Mouse (Mus musculus) lung, postnatal 36 days (tissue): ENCODE results near the gene Ccr10.

ENCODE experiments used
- DNase-seq: peaks from one replicate; pipeline ENCODE4 v3.0.0; 2022; ENCODE audit warnings: mixed read lengths

Ccr10 gene

DNA sequence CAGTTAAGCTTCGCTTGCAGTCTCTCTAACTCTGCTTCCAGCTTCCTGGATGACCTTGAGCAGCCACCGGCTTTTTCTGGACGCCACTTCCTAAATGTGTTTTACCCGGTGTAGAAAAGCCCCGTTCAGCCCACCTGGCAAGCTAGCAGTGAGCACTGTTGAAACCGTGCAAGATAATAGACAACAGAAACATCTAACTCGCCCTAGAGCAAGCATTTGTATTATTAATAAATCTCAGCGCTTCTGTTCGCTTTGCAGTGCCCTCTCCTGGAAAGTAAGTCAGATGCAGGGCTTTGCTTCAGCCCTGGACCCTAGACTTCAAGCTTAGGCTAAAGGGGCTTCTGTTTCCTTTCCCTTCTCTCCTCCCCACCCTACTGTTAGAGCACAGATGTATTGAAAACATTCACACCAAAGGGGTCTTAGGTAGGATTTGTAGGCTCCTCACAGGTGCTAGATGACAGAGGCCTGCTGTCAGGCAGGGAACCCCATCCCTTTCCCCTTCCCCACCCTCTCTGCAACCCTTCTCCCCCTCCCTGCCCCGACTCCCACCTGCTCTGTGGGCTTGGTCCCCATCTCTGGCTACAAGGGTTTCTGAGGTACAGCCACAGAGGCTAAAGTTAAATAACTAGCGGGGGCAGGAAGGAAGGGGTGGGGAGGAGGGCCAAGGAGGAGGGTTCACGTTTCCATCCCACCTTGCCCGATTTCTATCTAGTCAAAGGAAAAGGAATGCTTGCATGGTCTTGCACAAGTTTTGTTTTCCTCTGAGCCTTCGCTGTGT, at the start of gene Ccr10:
Gene Ccr10 (minus strand): TSS at position 593 of the 778 bp plus-strand sequence.
- peak; percentile 30 for DNase-seq

DNA sequence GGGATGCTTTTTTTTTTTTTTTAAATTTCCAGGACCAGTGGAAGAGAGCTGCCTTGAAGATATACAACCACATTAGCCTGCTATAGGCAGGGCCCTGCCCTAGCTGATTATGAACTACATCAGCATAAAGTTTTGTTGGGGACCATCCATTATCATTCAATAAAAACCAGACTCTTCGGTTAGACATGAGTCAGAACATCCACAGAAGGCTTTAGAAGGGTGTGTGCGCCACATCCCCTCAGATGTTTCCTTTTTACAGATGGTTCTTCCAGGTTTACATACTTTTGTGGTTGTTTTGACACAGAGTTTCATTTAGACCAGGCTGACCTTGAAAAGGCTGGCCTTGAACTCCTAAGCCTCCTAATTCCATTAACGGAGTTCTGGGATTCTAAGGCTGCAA, 49.1 kb upstream of the Ccr10 start:
- no peak for DNase-seq

DNA sequence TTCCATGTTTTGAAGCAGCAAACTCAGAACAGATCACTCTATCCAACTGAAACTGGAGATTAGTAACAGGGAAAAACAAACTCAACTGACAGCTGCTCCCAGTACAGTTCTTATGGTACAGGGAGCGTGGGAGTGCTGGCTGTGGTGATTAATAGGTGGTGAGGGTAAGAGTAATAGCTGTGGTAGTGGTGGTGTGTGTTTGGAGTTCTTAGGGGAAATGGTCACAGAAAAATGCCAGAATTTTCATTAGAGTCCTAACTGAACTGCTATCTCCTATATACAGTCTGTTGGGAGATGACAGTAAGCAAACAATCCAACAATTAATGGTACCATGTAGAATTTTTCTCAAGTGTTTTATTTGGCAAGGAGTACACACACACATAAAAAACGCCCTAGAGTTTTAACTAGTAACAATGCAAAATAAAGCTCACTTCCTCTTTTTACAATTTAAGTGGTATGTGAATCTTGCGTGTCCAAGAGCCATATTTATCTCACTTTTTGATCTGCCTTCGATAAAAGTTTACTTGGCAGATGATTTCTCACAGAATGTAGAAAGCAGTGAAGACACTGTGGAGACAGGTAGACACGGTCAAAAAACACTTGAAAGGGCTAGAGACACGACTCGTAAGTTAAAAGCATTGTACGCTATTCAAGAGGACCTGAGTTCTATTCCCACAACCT, 46.2 kb upstream of the Ccr10 start:
- no peak for DNase-seq

GRCm38 (mm10) chr11:101220853-101221252, 45.6 kb upstream of the Ccr10 start:
- DNase-seq = no peak

GRCm38 (mm10) chr11:101218436-101219055, 43.3 kb upstream of the Ccr10 start:
- DNase-seq = no peak

DNA sequence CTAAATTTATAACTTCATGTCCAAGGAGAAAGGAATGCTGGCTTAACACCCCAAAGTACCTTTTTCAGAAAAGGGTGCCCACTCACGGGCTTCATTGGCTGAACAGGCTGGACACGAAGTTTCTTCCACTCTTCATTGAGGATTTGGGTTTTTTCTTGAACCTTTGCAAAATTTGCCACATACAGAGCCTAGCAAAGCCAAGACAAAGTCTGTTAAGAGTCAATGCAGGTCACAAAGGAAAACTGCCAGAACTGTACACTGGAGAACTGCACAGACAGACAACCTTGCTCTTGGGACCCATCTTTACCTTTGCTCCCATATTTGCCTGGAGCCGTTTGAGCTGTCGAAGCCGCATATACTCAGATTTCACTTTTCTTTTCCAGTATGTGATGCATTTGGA, 41.7 kb upstream of the Ccr10 start:
- no peak for DNase-seq

DNA sequence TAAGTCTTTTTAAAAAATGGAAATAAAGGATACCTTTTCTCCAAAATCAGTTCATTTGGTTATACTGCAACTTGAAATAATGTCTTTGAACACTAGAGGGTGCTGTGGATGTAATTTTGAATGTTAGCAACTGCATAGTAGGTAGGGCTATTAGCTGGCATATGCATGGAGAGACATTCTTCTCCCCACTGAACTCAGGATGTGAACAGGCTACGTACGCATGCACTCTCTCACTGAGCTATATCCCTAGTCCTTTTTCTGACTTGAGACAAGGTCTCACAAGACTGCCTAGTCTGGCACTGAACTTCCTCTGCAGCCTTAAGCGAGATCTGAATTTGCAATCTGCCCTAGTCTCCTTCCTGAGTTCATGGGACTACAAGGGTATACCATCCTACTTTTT, 36.7 kb upstream of the Ccr10 start:
- peak; percentile 91 for DNase-seq

DNA sequence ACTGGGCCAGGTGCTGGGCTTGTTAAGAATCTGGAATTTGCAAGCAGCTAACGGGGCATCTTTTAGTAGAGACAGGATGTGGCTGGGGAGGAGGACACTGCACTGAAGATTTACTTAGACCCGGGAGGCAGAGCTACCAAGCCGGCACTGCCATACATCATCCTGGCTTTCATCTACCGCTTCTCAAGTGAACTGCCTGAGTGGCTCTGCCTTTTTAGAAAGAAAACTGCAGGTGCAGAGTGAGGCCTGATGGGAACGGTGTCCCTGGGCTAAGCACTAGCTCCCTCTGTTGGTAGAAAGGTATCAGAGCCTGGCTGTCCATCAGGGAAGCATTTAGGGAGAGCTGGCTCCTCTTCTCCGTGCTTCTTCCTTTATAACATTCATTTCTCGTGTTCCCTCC, 25.7 kb upstream of the Ccr10 start:
- DNase-seq = peak; percentile 41

- no peak for DNase-seq
Observed at GRCm38 (mm10) chr11:101199555-101199954, 24.3 kb upstream of the Ccr10 start.

GRCm38 (mm10) chr11:101196175-101196574, 20.9 kb upstream of the Ccr10 start:
- no peak for DNase-seq

- DNase-seq = no peak
Observed at GRCm38 (mm10) chr11:101195571-101195970, 20.3 kb upstream of the Ccr10 start.

DNA sequence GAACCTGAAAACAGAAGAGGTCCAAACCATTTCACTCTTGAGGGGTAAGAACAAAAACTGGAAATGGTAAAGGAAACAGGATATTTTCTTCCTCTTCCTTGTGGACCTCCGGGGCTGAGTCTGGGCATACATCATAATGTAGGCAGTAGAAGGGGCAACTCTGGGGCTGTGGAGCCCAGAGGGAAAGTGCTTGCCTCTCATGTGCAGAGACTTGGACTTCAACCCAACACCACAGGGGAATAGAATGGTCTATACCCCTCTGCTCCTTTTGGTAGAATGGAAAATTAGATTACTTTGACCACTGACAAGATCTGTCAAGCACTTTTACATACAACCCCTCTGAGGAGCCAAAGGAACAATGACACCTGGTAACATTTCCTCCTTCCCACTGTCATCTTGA, 19.9 kb upstream of the Ccr10 start:
- DNase-seq = no peak

DNA sequence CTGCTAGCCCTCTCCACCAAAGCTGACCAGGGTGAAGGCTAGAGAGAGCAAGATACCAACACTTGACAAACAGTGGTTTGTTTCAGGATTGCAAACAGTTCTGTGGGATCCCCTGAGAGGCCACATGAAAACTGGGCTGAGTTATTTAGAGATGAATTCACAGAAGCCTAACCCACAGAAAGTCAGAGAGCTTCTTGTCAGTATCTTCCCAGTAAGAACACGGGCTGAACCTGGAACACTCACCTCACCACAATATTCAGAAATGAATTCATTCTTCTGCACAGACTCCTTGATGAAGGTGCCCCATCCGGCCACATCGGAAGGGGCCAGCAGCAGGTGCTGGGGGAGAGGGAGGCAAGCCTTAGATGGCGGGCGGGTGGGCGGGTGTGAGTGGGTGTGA, 19.4 kb upstream of the Ccr10 start:
- no peak for DNase-seq

GRCm38 (mm10) chr11:101194137-101194536, 18.9 kb upstream of the Ccr10 start:
- DNase-seq = no peak

DNA sequence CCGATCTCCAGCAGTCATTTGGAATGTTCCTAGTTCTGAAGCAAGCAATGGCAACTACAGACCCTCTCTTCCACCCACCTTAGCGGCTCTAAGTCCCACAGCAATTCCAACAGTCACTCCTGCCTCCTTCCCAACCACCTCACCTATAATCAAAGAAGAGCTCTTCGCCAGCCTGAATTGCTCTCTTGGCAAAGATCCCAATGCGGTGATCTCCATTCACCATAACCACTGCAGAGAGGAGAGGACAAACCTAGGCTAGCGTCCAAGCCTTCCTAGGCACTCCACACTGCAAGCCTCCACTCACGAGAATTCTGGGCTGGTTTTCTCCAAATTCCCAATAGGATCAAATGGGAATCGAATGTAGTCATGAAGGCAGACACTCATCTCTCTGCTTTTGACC, 17.8 kb upstream of the Ccr10 start:
- no peak for DNase-seq

DNA sequence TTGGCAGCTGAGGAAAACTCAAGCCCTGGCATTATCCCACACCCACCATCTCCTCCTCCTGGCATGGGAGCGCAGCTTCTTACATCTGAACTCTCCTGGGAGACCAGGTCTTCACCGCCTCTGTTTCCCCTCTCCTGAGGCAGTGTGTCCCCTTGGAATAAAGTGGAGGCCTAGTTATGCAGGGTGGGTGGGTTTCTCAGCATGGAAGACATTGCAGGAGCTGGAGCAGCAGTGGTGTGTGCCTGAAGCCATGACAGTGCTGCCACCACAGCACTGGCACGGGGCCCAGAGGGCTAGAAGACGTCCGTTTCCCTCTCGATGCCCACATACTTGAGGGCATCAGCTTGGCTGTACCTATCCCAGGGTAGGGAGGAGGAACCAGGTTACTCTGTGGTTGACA, 17.4 kb upstream of the Ccr10 start:
- DNase-seq = no peak

GRCm38 (mm10) chr11:101191919-101192470, 16.8 kb upstream of the Ccr10 start:
- DNase-seq = no peak

GRCm38 (mm10) chr11:101190913-101191907, 16.0 kb upstream of the Ccr10 start:
- DNase-seq = no peak

DNA sequence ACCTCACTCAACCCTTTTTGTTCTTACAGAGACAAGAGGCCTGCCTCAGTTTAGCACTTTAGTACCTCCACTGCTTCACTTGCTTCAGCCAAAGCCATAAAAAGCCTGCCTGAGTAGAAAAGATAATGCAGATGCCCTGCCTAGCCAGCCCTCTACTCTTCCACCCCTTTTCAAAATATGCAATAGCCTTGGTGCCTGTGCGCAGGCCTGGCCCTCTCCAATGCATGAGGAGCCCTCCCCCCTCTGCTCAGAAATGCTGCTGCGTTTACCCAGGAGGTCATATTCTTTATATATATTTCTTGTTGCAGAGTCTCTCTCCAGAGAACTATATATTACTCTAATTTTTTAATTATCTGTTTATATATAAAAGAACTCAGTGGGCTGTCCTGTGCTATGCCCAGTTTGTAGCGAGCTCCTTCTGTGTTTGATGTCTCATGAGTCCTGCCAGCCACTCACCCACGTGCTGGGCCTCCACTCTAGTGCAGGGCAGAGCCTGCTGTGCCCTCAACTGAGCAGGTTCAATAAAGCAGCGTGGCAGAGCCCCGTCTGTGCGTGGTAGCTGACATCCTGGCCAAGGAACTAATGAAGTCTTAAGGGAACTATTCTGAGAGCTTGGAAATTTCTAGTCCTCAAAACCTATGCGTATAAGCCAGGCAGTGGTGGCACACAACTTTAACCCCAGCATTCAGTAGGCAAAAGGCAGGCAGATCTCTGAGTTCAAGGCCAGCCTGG, 15.1 kb upstream of the Ccr10 start:
- no peak for DNase-seq

GRCm38 (mm10) chr11:101189495-101190180, 14.4 kb upstream of the Ccr10 start:
- DNase-seq = peak; percentile 68

DNA sequence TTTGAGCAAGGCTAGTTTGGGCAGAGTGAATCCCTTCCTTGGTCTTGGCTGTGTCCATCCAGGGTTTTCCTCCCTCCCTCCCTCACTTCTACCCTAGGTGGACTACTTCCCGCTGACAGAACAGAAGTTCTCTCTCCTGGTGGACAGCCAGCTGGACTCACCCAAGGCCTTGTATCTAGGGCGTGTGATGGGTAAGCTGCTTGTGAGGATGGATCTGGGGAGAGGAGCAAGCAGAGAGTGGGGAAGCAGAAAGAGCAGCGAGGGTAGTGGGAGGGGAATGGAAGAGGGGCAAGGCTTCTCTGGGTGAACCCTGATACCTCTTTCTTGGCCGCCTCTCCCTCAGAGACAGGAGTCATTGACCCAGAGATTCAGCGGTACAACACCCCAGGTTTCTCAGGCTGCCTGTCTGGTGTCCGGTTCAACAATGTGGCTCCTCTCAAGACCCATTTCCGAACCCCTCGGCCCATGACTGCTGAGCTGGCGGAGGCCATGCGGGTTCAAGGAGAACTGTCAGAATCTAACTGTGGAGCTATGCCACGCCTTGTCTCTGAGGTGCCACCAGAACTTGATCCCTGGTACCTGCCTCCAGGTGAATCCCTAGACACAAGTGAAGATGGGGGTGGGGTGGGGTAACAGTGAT, 13.0 kb upstream of the Ccr10 start:
- no peak for DNase-seq
